Mouse (Mus musculus) liver, adult 2 months (tissue): Measurements from ENCODE around the gene U2surp. TPM values are rescaled to one million over a fixed set of nuclear protein-coding genes. Genes with fewer than 3 reads are reported as not detected.

ENCODE experiments used
- DNase-seq: peaks from one replicate; pipeline ENCODE4 v3.0.0-alpha.2; 2011; ENCODE audit warnings: low read depth, low spot score; ENCODE audit errors: extremely low read depth
- H3K27ac ChIP-seq: fragments of 200-500 bp; replicated peaks from 2 replicates; pipeline ENCODE4 v1.5.1; 2012; ENCODE audit warnings: low read depth, mild to moderate bottlenecking, control low read depth, inconsistent platforms, low read length; ENCODE audit not compliant: insufficient read depth
- H3K27me3 ChIP-seq: fragments of 200-500 bp; 2 replicates; pipeline ENCODE4 v1.6.1; 2012; ENCODE audit warnings: mild to moderate bottlenecking, moderate library complexity, low read length, inconsistent platforms; ENCODE audit not compliant: control insufficient read depth, insufficient read depth
- H3K36me3 ChIP-seq: fragments of 200-500 bp; 2 replicates; pipeline ENCODE4 v1.6.1; 2012; ENCODE audit warnings: low read length, inconsistent platforms; ENCODE audit not compliant: control insufficient read depth, insufficient read depth
- H3K4me1 ChIP-seq: fragments of 200-500 bp; 2 replicates; pipeline ENCODE4 v1.6.1; 2011; ENCODE audit warnings: low read length; ENCODE audit not compliant: control insufficient read depth, insufficient read depth
- H3K4me3 ChIP-seq: fragments of 200-500 bp; 2 replicates; pipeline ENCODE4 v1.5.1; 2011; ENCODE audit warnings: low read depth, mild to moderate bottlenecking, control low read depth, low read length, moderate library complexity; ENCODE audit not compliant: insufficient read depth
- H3K79me2 ChIP-seq: fragments of 200-500 bp; 2 replicates; pipeline ENCODE4 v1.6.1; 2012; ENCODE audit warnings: inconsistent platforms, mild to moderate bottlenecking, low read length, moderate library complexity; ENCODE audit not compliant: control insufficient read depth, insufficient read depth
- H3K9ac ChIP-seq: fragments of 200-500 bp; 2 replicates; pipeline ENCODE4 v1.6.1; 2012; ENCODE audit warnings: low read depth, mild to moderate bottlenecking, control low read depth, inconsistent platforms, low read length
- CTCF ChIP-seq: fragments of 200-500 bp; IDR thresholded peaks from 2 replicates; pipeline ENCODE4 v1.5.1; 2011; ENCODE audit warnings: low read depth, low read length, control low read depth
- POLR2A ChIP-seq: fragments of 200-500 bp; IDR thresholded peaks from 2 replicates; pipeline ENCODE4 v1.6.1; 2011; ENCODE audit warnings: low read length, control low read depth; ENCODE audit not compliant: insufficient read depth; ENCODE audit errors: extremely low read depth
- WGBS: fragments of 180-500 bp; shearing (Covaris S2); methylation state at CpG from one replicate; pipeline ENCODE4 v1.1.7; 2018; 5-methylcytosine and 5-hydroxymethylcytosine counted together
- polyA plus RNA-seq: library from polyadenylated mRNA; depleted of rRNA; stranded (reverse); fragments of >200 nt; gene quantifications from 2 replicates; pipeline ENCODE4 v1.2.3, GENCODE M21; 2012
- total RNA-seq: library from RNA; depleted of rRNA; stranded (reverse); fragments of >200 nt; gene quantifications from 2 replicates; pipeline ENCODE4 v1.2.3, GENCODE M21; 2014

Gene U2surp
- total and polyA plus RNA-seq, 2 experiments = 1.7 to 21.8 TPM

GRCm38 (mm10) chr9:95513776-95514175 lies 2.0 kb upstream of the U2surp start:
- Histone ChIP-seq H3K36me3 (no peaks in the 10 kb centered on the region), H3K27ac (no peak overlapping the region), H3K9ac (no peak overlapping the region), H3K4me3 (no peak overlapping the region), H3K79me2 (peaks cover 13% of the 10 kb centered on the region; the same call in 1 of the 2 replicates), H3K27me3 (no peaks in the 10 kb centered on the region), H3K4me1 (peaks cover 11% of the 10 kb centered on the region)
- TF ChIP-seq POLR2A (no peak), CTCF (no peak)
- DNase-seq = no peak
- WGBS = 100% methylated on average over 2 of the region's 2 CpGs

- no peaks in the 10 kb centered on the region for H3K36me3 ChIP-seq
- peaks cover 11% of the 10 kb centered on the region for H3K4me1 ChIP-seq
- no peak for DNase-seq
- H3K79me2 ChIP-seq = peaks cover 13% of the 10 kb centered on the region; the same call in 1 of the 2 replicates
- peak overlapping the region; percentile 66 for H3K9ac ChIP-seq
- no peaks in the 10 kb centered on the region for H3K27me3 ChIP-seq
- peak overlapping the region; percentile 64 for H3K4me3 ChIP-seq
- TF ChIP-seq CTCF (no peak), POLR2A (no peak)
- peak overlapping the region; percentile 68 for H3K27ac ChIP-seq
- 13% methylated on average over 15 of the region's 15 CpGs for WGBS
These were observed 685 bp upstream of the U2surp start for GRCm38 (mm10) chr9:95512331-95513030.

- peaks cover 11% of the 10 kb centered on the region for H3K4me1 ChIP-seq
- H3K27me3 ChIP-seq = no peaks in the 10 kb centered on the region
- peak; percentile 25 for DNase-seq
- WGBS = under 1% methylated on average over 21 of the region's 21 CpGs
- peak overlapping the region; percentile 80 for H3K4me3 ChIP-seq
- peak overlapping the region; percentile 90 for H3K9ac ChIP-seq
- TF ChIP-seq CTCF = no peak
- no peak for TF ChIP-seq POLR2A
- peak overlapping the region; percentile 84 for H3K27ac ChIP-seq
- H3K79me2 ChIP-seq = peaks cover 13% of the 10 kb centered on the region; the same call in 1 of the 2 replicates
- H3K36me3 ChIP-seq = no peaks in the 10 kb centered on the region
These were observed 947 bp downstream of the U2surp start for GRCm38 (mm10) chr9:95510693-95511404.

GRCm38 (mm10) chr9:95505666-95506065 lies 6.1 kb downstream of the U2surp start:
- Histone ChIP-seq H3K27ac (peak overlapping the region; percentile 58), H3K27me3 (no peaks in the 10 kb centered on the region), H3K4me1 (peaks cover 17% of the 10 kb centered on the region), H3K36me3 (no peaks in the 10 kb centered on the region; the same call in 1 of the 2 replicates), H3K4me3 (no peak overlapping the region), H3K79me2 (peaks cover 15% of the 10 kb centered on the region; the same call in 1 of the 2 replicates), H3K9ac (no peak overlapping the region)
- no peak for DNase-seq
- 44% methylated on average over 3 of the region's 3 CpGs for WGBS
- no peak for TF ChIP-seq CTCF
- no peak for TF ChIP-seq POLR2A

- Histone ChIP-seq H3K4me1 (peaks cover 4% of the 10 kb centered on the region), H3K36me3 (peaks cover 13% of the 10 kb centered on the region), H3K27me3 (no peaks in the 10 kb centered on the region), H3K27ac (no peak overlapping the region), H3K9ac (no peak overlapping the region), H3K4me3 (no peak overlapping the region), H3K79me2 (peaks cover 12% of the 10 kb centered on the region; the same call in 1 of the 2 replicates)
- TF ChIP-seq POLR2A (no peak), CTCF (no peak)
- no peak for DNase-seq
These were observed 11.9 kb downstream of the U2surp start for GRCm38 (mm10) chr9:95499848-95500247.

GRCm38 (mm10) chr9:95495038-95495437 lies 16.8 kb downstream of the U2surp start:
- H3K36me3 ChIP-seq = peaks cover 25% of the 10 kb centered on the region
- no peaks in the 10 kb centered on the region for H3K4me1 ChIP-seq
- H3K27ac ChIP-seq = no peak overlapping the region
- no peak for DNase-seq
- H3K79me2 ChIP-seq = peaks cover 3% of the 10 kb centered on the region; the same call in 1 of the 2 replicates
- no peaks in the 10 kb centered on the region for H3K27me3 ChIP-seq
- 93% methylated on average over 1 of the region's 1 CpGs for whole genome bisulfite sequencing
- H3K4me3 ChIP-seq = no peak overlapping the region
- H3K9ac ChIP-seq = no peak overlapping the region
- TF ChIP-seq CTCF (no peak), POLR2A (no peak)
